Mouse (Mus musculus) right cerebral cortex, postnatal 14 days (tissue): ENCODE measurements around the gene Ppp1r3a.
"Not testable (repeated sequence)": the region's sequence is repeated elsewhere in the genome, so short reads cannot be mapped to it uniquely, and the experiment has no call there.

Experiments used
- DNase-seq: peaks from one replicate; pipeline ENCODE4 v3.0.0; 2022

The Ppp1r3a gene

DNA sequence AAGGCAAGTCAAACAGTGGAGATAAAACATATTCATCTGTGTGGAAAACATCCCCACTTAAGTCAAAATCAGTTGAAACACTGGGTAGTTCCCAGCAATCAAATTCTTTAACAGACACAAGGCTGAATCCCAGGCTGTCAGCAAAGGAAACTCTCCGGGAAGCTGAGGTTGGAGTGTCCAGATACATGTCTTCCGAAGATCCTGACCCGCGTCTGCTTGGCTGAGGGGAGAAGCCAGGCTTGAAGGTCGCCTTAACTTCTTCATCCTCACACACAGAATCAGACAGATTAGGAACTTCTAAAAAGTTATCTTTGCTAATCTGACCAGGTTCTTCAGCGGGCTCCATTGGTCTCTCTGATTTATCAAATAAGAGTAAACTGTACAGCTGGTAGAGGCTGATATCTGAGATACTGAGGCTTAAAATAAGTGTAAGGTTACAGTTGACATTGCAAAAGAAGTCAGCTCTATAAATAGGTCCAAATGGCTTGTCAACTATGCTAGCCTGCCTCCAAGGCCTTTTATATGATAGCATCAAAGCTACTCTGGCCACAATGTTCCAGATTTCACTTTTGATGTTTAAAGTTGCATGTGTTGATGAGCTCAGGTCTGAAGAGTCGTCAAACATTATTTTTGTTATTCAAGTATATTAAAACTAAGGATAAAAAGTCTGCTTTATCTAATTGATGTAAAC is at the start of gene Ppp1r3a:
Ppp1r3a (minus strand) TSS at position 374 of the 691 bp plus-strand sequence.
- no peak for DNase-seq

DNA sequence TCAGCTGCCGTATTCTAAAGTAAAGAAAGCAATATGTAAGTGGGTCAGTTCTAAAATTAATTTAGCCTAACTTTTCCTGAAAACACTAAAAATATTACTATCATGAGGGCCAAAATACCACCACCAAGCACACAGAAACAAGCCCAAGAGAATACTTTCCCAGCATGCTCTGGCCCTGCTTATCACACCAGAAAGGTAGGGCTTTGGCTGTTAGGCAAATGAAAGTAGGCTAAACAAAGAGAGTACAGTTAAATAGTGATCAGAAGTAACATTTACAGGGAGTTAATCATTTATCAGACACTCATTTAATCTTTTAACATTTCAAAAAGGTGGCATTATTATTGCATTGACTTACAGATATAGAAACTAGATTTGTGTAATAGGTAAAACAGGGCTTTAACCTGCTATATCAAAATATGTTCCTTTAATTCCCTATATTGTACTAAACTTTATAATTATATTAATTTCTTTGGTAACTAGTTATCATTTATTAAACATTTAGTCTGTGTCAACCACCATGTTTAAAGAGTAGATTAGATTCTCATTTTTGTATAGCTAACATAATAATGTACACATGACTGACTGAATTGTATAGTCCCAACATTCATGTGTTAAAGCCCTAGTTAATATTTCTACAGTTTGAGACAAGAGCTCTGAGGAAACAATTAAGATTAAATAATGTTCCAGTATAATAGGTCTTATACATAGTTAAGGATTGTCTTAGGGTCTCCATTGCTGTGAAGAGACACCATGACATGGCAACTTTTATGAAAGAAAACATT is 32.3 kb upstream of the Ppp1r3a start:
- no peak for DNase-seq

GRCm38 (mm10) chr6:14777920-14778319 is 22.8 kb upstream of the Ppp1r3a start:
- DNase-seq, result no peak

DNA sequence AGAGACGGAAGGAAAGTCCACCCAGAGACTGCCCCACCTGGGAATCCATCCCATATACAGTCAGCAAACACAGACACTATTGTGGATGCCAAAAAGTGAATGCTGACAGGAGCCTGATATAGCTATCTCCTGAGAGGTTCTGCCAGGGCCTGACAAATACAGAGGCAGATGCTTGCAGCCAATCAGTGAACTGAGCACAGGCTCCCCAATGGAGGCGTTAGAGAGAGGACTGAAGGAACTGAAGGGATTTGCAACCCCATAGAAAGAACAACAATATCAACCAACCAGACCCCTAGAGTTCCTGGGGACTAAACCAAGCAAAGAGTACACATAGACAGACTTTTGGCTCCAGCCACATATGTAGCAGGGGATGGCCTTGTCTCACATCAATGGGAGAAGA is 16.6 kb upstream of the Ppp1r3a start:
- no peak for DNase-seq

DNA sequence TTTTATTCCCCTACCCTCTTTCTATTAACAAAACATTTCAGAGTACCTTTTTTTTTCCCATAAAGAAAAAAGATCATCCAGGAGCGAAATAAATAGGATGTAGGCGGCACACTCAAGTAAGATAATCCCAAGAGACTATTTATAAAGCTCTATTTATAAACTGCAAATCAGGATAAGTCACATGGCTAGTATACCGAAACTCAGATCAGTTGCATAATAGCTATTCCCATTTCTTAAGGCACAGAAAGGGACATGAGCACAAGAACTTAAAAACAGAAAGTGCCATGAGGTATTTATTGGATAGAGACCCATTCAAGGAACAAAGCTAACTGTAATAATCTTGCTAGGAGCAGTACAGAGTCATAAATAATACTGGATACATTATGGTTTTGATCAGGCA is 2.4 kb upstream of the Ppp1r3a start:
- DNase-seq, result no peak

- DNase-seq, result no peak
Observed at GRCm38 (mm10) chr6:14753512-14753911, 1.6 kb downstream of the Ppp1r3a start.

DNA sequence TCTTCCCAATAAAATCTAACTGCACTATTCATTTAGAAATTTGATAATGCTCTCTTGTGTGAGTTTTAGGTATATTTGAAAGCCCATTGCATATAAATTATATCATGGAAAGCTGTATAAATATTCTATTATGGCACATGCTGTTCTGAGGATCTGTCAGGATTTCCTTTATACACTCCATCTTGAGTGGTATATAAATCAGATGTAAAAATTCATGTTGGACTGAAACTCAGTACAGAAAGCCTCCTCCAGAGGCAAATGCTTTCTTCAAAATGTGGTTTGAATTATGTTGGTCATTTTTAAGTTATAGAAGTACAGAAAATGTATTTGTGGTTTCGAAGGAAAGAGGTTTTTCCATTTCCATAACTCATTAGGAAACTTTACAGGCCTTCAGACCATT is 2.9 kb downstream of the Ppp1r3a start:
- no peak for DNase-seq

DNA sequence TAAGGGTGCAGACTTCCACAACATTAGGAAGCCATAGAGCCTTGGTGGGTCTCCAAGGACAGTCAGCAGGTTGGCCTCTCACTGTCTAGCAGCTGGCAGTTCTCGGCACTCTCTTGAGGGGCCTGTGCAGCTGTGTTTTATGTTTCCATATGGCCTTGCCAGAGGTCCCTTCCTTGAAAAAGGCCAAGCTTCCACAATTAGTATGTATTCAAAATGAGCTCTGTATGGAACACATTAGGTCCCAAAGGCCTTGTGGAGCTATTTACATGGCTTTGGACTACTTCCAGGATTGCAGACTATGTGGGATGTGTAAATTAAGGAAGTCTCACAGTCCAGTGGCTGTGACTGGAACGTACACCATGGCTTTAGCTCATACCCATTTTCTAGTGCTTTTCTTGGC is 8.1 kb downstream of the Ppp1r3a start:
- DNase-seq, result no peak

GRCm38 (mm10) chr6:14736017-14736416 is 19.1 kb downstream of the Ppp1r3a start:
- no peak for DNase-seq

- no peak for DNase-seq
Observed at GRCm38 (mm10) chr6:14731011-14731410, 24.1 kb downstream of the Ppp1r3a start.

DNA sequence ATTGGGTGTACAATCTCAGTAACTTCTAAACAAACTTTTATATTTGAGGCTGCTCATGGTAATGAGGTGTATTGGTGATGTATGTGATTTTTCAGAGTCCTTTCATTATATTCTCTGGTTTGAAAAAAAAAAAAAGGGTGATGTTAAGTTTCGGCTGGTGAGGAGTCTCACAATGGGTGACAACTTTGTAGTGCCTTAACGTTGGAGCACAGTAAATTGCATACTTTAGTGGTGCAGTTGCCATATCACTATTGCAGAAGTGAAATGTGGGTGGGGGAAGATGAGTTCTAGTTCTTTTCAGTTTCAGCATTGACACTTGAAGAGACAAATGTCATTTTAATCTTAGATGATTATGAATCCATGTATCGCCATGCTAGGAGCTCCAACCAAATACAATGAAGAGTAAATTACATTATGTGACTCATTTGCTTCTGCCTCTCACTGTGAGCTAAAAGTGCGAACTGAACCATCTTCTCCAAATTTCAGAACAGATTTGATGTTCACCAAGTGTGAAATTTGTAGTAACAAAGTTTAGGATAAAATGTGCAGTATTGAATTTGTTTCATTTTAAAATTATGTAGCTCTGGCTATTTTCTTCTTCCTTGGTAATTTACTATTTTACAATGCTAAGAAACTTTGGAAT is 34.2 kb downstream of the Ppp1r3a start:
- no peak for DNase-seq

DNA sequence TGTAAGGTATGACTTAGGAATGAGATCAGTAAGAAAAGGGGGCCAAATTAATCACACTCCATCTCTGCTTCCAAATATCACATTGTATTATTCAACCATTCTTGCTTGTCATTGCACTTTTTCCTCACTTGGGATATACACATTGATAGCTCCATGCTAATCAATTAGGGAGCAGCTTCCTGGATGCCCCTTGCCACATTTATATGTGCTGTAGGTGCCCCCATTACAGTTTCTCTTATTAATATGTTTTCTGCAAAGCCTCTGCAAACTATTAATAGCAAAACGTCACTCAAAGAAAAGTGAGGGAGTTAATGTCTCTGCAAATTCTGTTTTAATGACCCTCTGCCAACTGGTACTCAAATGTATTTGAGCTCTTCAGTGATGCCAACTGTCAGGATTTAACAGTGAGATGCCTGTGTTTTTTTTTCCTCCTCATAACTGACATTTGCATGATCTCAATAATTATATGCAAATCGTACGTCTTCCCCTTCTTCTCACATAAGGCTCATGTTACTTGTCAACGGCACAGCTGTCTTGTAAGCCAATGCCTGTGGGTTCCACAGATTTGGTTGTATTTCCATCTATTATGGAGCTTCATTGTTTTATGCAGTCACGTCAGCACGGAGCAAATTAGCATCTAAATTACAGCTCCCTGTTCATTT is 34.8 kb downstream of the Ppp1r3a start:
- DNase-seq, result no peak

GRCm38 (mm10) chr6:14715129-14715989 is 39.7 kb downstream of the Ppp1r3a start:
- no peak for DNase-seq

GRCm38 (mm10) chr6:14712146-14712545 is 42.9 kb downstream of the Ppp1r3a start:
- DNase-seq, result no peak

GRCm38 (mm10) chr6:14700030-14700429 is 55.0 kb downstream of the Ppp1r3a start:
- DNase-seq, result no peak

GRCm38 (mm10) chr6:14679231-14679887 is 75.7 kb downstream of the Ppp1r3a start:
- not testable (repeated sequence) for DNase-seq

- DNase-seq, result not testable (repeated sequence)
Observed at GRCm38 (mm10) chr6:14668966-14669365, 86.1 kb downstream of the Ppp1r3a start.

- DNase-seq, result not testable (repeated sequence)
Observed at GRCm38 (mm10) chr6:14667651-14668050, 87.4 kb downstream of the Ppp1r3a start.
